8 mouse cellular contexts compared by ENCODE assay signal in genomic region chr2:168128211-168128859, GRCm38 (mm10). TPM values are rescaled to one million over a fixed set of nuclear protein-coding genes. Genes with fewer than 3 reads are reported as not detected.
DNase-seq lines count a peak whose midpoint lies in the region; ATAC-seq lines count a peak whose summit lies in the region.

No protein-coding gene starts in this region.

- intact Hi-C loops in gastrocnemius, postnatal 36 days (cut with DNase I), result no loop called here
- intact Hi-C loops in left cerebral cortex, postnatal 14 days (cut with DNase I), result loop anchor here (2.0 kb wide), 1 partner anchor 78 kb away; the partner anchor contains the start of gene Adnp

- H3K4me1 ChIP-seq in intestine, embryonic 15.5 days (replicated peaks), result peaks cover 9% of the 10 kb centered on the region; the same call in 1 of the 2 replicates
- H3K4me1 ChIP-seq in midbrain, embryonic 10.5 days, result peaks cover 42% of the 10 kb centered on the region

- no peak overlapping the region for H3K4me3 ChIP-seq in intestine, embryonic 15.5 days (replicated peaks)
- peak overlapping the region; percentile 33 for H3K4me3 ChIP-seq in midbrain, embryonic 10.5 days

- no peaks in the 10 kb centered on the region for H3K36me3 ChIP-seq in intestine, embryonic 15.5 days
- no peaks in the 10 kb centered on the region for H3K36me3 ChIP-seq in midbrain, embryonic 10.5 days

- peak; percentile 89 for ATAC-seq in intestine, embryonic 15.5 days

- DNase-seq in adrenal gland, adult (ENCODE audit: inconsistent age in 2 of 2, low spot score in 1 of 2), result peak; percentile 86 to 94
- peak; percentile 93 for DNase-seq in embryo, embryonic 11 days
- peak; percentile 55 to 60 for DNase-seq in gastrocnemius, postnatal 36 days
- peak; percentile 94 to 97 for DNase-seq in left cerebral cortex, postnatal 14 days (ENCODE audit: low spot score in 2 of 2)
- peak; percentile 95 for DNase-seq in midbrain, embryonic 10.5 days (ENCODE audit: low spot score)
- peak; percentile 95 for DNase-seq in right cerebral cortex, postnatal 4 days
- DNase-seq in yolk sac, embryonic 10.5 days (ENCODE audit: low spot score), result peak; percentile 97

- H3K4me2 ChIP-seq in intestine, embryonic 15.5 days (replicated peaks), result no peak overlapping the region

- WGBS in intestine, embryonic 15.5 days, result 26% methylated on average over 12 of the region's 14 CpGs
- WGBS in midbrain, embryonic 10.5 days, result 19% methylated on average over 13 of the region's 14 CpGs

- H3K27me3 ChIP-seq in intestine, embryonic 15.5 days (replicated peaks), result no peaks in the 10 kb centered on the region
- no peaks in the 10 kb centered on the region for H3K27me3 ChIP-seq in midbrain, embryonic 10.5 days (ENCODE audit: low read depth, poor library complexity, severe bottlenecking)

- no peak overlapping the region for H3K9ac ChIP-seq in intestine, embryonic 15.5 days

- H3K9me3 ChIP-seq in intestine, embryonic 15.5 days, result no peaks in the 10 kb centered on the region
- H3K9me3 ChIP-seq in midbrain, embryonic 10.5 days (replicated peaks), result no peaks in the 10 kb centered on the region

- 0 out of 2 replicates have a peak overlapping the region, but pooled peaks have one; percentile 7 for H3K27ac ChIP-seq in intestine, embryonic 15.5 days
- peak overlapping the region; percentile 86 for H3K27ac ChIP-seq in midbrain, embryonic 10.5 days (replicated peaks)

RNA-seq across cellular contexts. Expression of gene Pard6b, which starts 47.5 kb away (rescaled TPM):
- under 1 TPM; 0.69 to 0.91 TPM for total RNA-seq in gastrocnemius, postnatal 36 days (2021)
- polyA plus RNA-seq in intestine, embryonic 15.5 days (2015; fragmentation: Nextera tagmentation; extraction: Ambion mirVana), result 16.9 and 17.4 TPM in 2 replicates
- 1 to 10 TPM; 4.9 to 5.4 TPM for total RNA-seq in left cerebral cortex, postnatal 14 days (2021)
- 6.9 and 7.5 TPM in 2 replicates for polyA plus RNA-seq in midbrain, embryonic 10.5 days (2016; fragmentation: Nextera tagmentation; extraction: Ambion mirVana)
